Mouse (Mus musculus): Measurements from ENCODE around the gene Sh3pxd2b.

DNA sequence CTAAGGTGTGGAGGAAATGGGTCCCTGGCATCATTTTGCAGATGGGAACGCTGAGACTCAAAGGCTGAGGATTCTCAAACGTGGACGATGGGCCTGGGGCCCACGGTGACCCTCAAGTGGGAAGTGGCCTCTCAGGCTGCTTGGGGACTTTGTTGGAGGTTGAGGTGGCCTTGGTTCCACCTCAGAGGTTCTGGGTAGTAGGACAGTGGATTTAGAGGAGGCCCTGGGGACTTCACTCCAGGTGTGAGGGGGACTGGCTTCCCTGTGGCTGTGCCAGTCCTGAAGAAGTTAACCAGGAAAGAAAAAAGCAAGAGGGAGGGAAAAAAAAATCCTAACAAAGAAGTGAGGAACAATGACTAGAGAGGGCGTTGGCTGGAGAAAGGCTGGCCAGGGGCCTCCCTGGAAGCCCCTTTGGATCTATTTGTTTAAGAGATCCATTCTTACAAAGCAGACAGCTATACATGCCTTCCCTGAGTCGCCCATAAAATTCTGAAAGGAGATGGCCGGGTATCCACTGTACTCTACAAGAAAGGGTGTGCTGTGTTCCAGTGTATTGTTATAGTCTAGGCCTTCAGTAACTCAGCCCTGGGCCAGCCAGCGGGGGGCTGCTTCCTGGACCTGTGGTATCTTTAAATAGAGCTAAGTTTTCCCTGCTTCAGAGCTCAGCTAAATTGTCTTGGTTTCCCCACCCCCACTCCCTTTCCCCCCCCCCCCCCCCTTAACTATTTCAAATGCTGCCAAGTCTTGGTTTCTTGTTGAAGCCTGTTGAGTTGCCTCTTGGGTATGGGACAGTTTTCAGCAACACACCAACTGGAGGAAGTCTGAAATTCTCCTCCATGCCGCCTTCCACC, 1.0 kb downstream of the Sh3pxd2b start:
- TF ChIP-seq POLR2A (IDR thresholded peaks at IDR 0.05; ENCODE audit: borderline replicate concordance, low read depth, low read length) = no peak
- no peak for TF ChIP-seq CTCF (IDR thresholded peaks at IDR 0.05; ENCODE audit: low read depth, low read length)

Measured in bone marrow macrophage, adult 2 months (primary cell).